Mouse (Mus musculus): ENCODE measurements around the gene Fry.

DNA sequence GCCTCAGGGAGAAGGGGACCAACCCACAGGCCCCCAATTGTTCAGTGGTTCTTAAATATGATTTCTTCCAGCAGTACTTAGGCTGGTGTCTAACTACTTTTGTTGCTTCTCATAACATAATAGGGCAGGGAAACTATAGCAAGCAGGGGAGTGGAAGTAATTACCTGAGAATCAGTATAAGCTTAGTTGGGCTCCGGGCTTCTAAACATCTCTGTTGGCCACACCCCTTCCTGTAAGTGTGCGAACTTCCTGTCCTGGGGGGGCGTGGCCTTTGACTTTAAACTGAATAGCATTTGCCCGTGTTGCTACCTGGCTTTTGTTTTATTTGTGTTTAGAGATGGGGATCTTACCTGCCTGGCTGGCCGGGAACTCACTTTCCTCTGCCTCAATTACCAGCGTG is 172.8 kb downstream of the Fry start:
- TF ChIP-seq CTCF (IDR thresholded peaks at IDR 0.05; ENCODE audit: low read depth, low read length) (no peak), POLR2A (IDR thresholded peaks at IDR 0.05; ENCODE audit: borderline replicate concordance, low read depth, low read length) (no peak)

Data from bone marrow macrophage, adult 2 months (primary cell).